Mouse (Mus musculus) lung, postnatal 0 days (tissue): ENCODE data around the gene Klk1b3. TPM values are rescaled to one million over a fixed set of nuclear protein-coding genes. Genes with fewer than 3 reads are reported as not detected.
"Not testable (repeated sequence)": the region's sequence is repeated elsewhere in the genome, so short reads cannot be mapped to it uniquely, and the experiment has no call there.

ENCODE experiments used
- ATAC-seq: fragments of 200-750 bp; cut with Nextera tagmentation; 2 replicates; pipeline ENCODE4 v1.8.0; 2017; ENCODE audit warnings: moderate library complexity
- DNase-seq: peaks from one replicate; pipeline ENCODE4 v3.0.0-alpha.2; 2016; ENCODE audit warnings: low spot score
- H3K27ac ChIP-seq: fragments of 300-500 bp; sonication (generic); 2 replicates; pipeline ENCODE4 v1.5.1; 2014; ENCODE audit warnings: antibody characterized with exemption, mild to moderate bottlenecking, low read length, mixed read lengths
- H3K27me3 ChIP-seq: fragments of 300-500 bp; sonication (generic); replicated peaks from 2 replicates; pipeline ENCODE4 v1.6.1; 2014; ENCODE audit warnings: low read length, mixed read lengths; ENCODE audit not compliant: insufficient read depth
- H3K36me3 ChIP-seq: fragments of 300-500 bp; sonication (generic); 2 replicates; pipeline ENCODE4 v1.6.1; 2014; ENCODE audit warnings: low read length, mixed read lengths; ENCODE audit not compliant: insufficient read depth
- H3K4me1 ChIP-seq: fragments of 300-500 bp; sonication (generic); 2 replicates; pipeline ENCODE4 v1.6.1; 2014; ENCODE audit warnings: antibody characterized with exemption, low read depth, low read length, mixed read lengths; ENCODE audit not compliant: insufficient read depth
- H3K4me2 ChIP-seq: fragments of 300-500 bp; sonication (generic); replicated peaks from 2 replicates; pipeline ENCODE4 v1.6.1; 2014; ENCODE audit warnings: low read depth, mild to moderate bottlenecking, low read length, moderate library complexity, mixed read lengths
- H3K4me3 ChIP-seq: fragments of 300-500 bp; sonication (generic); 2 replicates; pipeline ENCODE4 v1.5.1; 2014; ENCODE audit warnings: low read depth, low read length
- H3K9ac ChIP-seq: fragments of 300-500 bp; sonication (generic); replicated peaks from 2 replicates; pipeline ENCODE4 v1.6.1; 2014; ENCODE audit warnings: low read depth, mild to moderate bottlenecking
- H3K9me3 ChIP-seq: fragments of 300-500 bp; sonication (generic); 2 replicates; pipeline ENCODE4 v1.6.1; 2016; ENCODE audit warnings: low read length, mixed read lengths
- CTCF ChIP-seq: IDR thresholded peaks from 2 replicates; pipeline ENCODE4 v1.5.1; 2016; ENCODE audit warnings: antibody characterized with exemption, mild to moderate bottlenecking
- EP300 ChIP-seq: IDR thresholded peaks from 2 replicates; pipeline ENCODE4 v1.6.1; 2016; ENCODE audit warnings: antibody characterized with exemption, mild to moderate bottlenecking, control low read depth
- WGBS: fragments of 180-500 bp; shearing (Covaris S2); extraction: QIAGEN DNeasy Blood & Tissue Kit; methylation state at CpG from one replicate; pipeline ENCODE4 v1.1.7; 2014; 5-methylcytosine and 5-hydroxymethylcytosine counted together
- polyA plus RNA-seq: library from polyadenylated mRNA; unstranded; fragments of >200 nt; fragmentation: Nextera tagmentation; extraction: Ambion mirVana; gene quantifications from 2 replicates; pipeline ENCODE4 v1.2.1, GENCODE M21; 2015

Gene Klk1b3
- polyA plus RNA-seq: not detected in 2 replicates

DNA sequence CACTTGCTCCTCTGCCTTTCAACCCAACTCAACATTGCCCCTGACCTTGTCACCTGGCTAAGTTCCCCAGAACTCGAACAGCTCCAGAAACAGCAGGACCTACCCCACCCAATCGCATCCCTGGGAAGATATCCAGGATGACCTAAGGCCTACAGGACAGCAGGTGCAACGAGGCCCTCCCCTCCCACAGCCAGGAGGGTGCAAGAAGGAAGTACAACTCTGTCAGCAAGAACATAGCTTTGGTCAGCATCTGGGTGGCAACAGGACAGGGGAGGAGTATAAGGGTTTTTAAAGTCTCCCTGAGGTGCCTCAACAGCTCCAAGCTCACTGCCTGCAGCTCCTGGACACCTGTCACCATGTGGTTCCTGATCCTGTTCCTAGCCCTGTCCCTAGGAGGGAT is at the start of gene Klk1b3:
Klk1b3 (plus strand) TSS at position 301 of the 400 bp plus-strand sequence.
- Histone ChIP-seq H3K27ac (no peak within 1 kb of the TSS), H3K4me1 (no peaks in the 10 kb centered on the region), H3K4me3 (no peak within 1 kb of the TSS), H3K9ac (no peak within 1 kb of the TSS), H3K27me3 (no peaks in the 10 kb centered on the region), H3K36me3 (no peaks in the 10 kb centered on the region), H3K9me3 (no peaks in the 10 kb centered on the region), H3K4me2 (no peak within 1 kb of the TSS)
- ATAC-seq (no peak), DNase-seq (no peak)
- TF ChIP-seq EP300: no peak
- no peak for TF ChIP-seq CTCF
- 54% methylated on average over 3 of the region's 3 CpGs for WGBS

DNA sequence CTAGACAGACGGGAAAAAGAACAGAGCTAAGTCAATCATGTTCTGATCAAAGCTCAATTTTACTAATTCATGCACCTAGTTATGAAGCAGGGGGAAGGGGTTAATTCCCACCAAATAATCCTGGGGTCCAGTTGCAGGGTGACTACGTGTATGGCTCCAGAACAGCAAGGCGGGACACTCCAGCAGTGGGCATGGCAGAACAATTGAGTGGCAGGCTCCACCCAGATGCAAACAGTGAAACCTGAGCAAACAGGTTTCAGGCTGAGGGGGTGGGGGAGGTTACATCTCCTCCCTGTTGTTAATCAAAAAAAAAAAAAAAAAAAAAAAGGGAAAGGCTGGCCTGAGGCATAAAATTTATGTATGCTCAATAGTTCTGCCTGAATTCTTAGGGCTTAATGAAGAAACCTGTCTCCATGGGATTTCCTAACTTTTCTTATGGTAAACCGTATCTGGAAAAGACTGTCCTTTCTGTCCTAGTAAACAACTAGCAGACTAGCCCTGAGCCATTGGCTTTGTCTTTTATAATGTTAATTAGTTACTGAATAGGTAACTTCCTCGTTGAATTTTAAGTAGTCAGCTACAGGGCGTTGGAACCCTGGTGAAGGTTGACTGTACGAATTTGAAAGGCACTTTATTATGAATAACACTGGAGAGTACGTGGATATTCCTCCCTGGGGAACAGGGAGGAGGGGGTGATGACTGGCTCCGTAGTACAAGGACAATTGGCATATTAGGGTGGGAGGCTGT is 18.5 kb upstream of the Klk1b3 start:
- H3K27me3 ChIP-seq: no peaks in the 10 kb centered on the region
- ATAC-seq: no peak
- WGBS: 46% methylated on average over 9 of the region's 9 CpGs
- H3K4me2 ChIP-seq: no peak overlapping the region
- no peak for DNase-seq
- H3K27ac ChIP-seq: no peak overlapping the region
- no peak overlapping the region for H3K9ac ChIP-seq
- no peaks in the 10 kb centered on the region for H3K9me3 ChIP-seq
- no peaks in the 10 kb centered on the region for H3K36me3 ChIP-seq
- H3K4me1 ChIP-seq: no peaks in the 10 kb centered on the region
- no peak for TF ChIP-seq CTCF
- TF ChIP-seq EP300: no peak
- H3K4me3 ChIP-seq: no peak overlapping the region

DNA sequence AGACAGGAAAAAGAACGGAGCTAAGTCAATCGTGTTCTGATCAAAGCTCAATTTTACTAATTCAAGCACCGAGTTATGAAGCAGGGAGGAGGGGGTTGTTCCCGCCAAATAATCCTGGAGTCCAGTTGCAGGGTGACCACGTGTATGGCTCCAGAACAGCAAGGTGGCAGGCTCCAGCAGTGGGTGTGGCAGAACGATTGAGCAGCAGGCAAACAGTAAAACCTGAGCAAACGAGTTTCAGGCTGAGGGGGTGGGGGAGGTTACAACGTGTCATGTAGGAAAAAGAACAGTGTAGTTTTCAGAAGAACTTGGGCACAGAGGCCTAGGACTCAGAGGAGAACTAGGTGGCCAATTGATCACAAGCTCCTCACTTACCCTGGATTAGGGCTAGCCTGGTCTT is 11.5 kb upstream of the Klk1b3 start:
- not testable (repeated sequence) for H3K9me3 ChIP-seq, ATAC-seq, H3K36me3 ChIP-seq, H3K4me1 ChIP-seq, H3K4me2 ChIP-seq, H3K9ac ChIP-seq, H3K27ac ChIP-seq, H3K4me3 ChIP-seq, H3K27me3 ChIP-seq, DNase-seq
- 56% methylated on average over 8 of the region's 8 CpGs for WGBS

DNA sequence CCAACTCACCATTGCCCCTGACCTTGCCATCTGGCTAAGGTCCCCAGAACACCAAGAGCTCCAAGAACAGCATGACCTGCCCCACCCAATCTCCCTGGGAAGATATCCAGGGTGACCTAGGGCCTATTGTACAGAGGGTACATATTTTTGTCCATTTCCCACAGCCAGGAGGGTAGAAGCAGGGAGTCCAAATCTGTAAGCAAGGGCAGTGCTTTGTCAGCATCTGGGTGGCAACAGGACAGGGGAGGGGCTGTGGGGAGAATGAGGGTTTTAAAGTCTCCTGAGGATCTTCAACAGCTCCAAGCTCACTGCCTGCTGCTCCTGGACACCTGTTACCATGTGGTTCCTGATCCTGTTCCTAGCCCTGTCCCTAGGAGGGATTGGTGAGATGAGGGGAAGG is 10.1 kb upstream of the Klk1b3 start, which contains the start of gene Klk1b24:
Klk1b24 (plus strand) TSS at position 301 of the 400 bp plus-strand sequence.
- H3K4me1 ChIP-seq, H3K4me2 ChIP-seq, DNase-seq, H3K9ac ChIP-seq, H3K4me3 ChIP-seq, ATAC-seq, H3K36me3 ChIP-seq, H3K27ac ChIP-seq, H3K27me3 ChIP-seq, H3K9me3 ChIP-seq: not testable (repeated sequence)

DNA sequence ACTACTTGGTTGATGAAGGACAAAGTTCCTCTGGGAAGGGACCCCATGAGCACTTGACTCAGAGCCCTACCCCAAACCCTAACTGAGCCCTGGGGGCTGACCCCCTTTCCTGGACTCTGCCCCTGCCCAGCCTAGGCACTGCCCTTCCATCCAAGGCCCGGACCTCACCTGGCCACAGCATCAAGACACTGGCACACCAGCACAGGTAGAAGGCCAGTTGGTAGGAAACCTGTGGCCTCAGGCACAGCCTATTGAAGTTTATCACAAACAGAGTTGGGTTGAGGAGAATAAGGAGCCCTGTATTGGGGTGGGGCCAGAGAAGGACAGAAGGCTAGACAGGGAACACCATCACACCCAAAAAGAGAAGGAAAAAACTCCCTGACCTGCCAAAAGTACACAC is 4.5 kb upstream of the Klk1b3 start:
- not testable (repeated sequence) for H3K27ac ChIP-seq, H3K36me3 ChIP-seq, H3K4me1 ChIP-seq, H3K27me3 ChIP-seq, H3K9ac ChIP-seq, H3K4me2 ChIP-seq, DNase-seq, H3K4me3 ChIP-seq, H3K9me3 ChIP-seq, ATAC-seq
- WGBS: 90% methylated on average over 1 of the region's 1 CpGs

DNA sequence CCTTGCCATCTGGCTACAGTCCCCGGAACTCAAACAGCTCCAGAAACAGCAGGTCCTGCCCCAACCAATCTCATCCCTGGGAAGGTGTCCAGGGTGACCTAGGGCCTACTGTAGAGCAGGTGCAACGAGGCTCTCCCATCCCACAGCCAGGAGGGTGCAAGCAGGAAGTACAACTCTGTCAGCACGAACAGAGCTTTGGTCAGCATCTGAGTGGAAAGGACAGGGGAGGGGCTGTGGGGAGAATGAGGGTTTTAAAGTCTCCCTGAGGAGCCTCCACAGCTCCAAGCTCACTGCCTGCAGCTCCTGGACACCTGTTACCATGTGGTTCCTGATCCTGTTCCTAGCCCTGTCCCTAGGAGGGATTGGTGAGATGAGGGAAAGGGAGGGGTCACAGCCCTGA is 9.1 kb downstream of the Klk1b3 start, which contains the start of gene Klk1b4:
Klk1b4 (plus strand) TSS at position 301 of the 400 bp plus-strand sequence.
- H3K36me3 ChIP-seq, DNase-seq, H3K9ac ChIP-seq, H3K27me3 ChIP-seq, H3K9me3 ChIP-seq, H3K4me1 ChIP-seq, H3K27ac ChIP-seq, H3K4me3 ChIP-seq, H3K4me2 ChIP-seq, ATAC-seq: not testable (repeated sequence)
- 16% methylated on average over 3 of the region's 3 CpGs for WGBS

DNA sequence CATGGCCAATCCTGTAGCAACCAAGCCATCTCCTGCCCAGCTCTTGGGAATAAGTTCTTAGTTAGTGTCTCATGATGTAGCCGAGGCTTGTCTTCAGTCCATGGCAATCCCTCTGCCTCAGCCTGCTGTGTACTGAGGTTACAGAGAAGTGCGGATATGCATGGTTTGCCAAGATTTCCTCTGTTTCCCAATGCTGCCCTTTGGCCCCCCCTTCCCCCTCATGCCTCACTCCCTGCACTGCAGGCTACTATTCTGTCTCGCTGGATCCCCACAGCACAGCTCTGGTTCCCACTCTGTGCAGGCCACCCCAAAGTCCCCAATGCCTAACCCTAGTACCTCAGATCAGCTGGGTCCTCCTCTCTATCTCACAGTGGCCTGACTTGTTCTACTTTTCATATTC is 10.3 kb downstream of the Klk1b3 start:
- no peaks in the 10 kb centered on the region for H3K36me3 ChIP-seq
- no peak overlapping the region for H3K4me3 ChIP-seq
- no peaks in the 10 kb centered on the region for H3K9me3 ChIP-seq
- TF ChIP-seq CTCF (no peak), EP300 (no peak)
- no peak overlapping the region for H3K4me2 ChIP-seq
- no peaks in the 10 kb centered on the region for H3K4me1 ChIP-seq
- DNase-seq: no peak
- no peak overlapping the region for H3K27ac ChIP-seq
- 80% methylated on average over 3 of the region's 3 CpGs for WGBS
- H3K9ac ChIP-seq: no peak overlapping the region
- ATAC-seq: no peak
- H3K27me3 ChIP-seq: no peaks in the 10 kb centered on the region
